Mouse (Mus musculus) liver (tissue): ENCODE data around the gene Camkk1.
A peak's percentile ranks its signal among the peaks of the same experiment; 100 is the strongest.

Experiments
- DNase-seq: peaks from one replicate; pipeline ENCODE4 v3.0.0-alpha.2; 2020; ENCODE audit warnings: mixed read lengths

Gene Camkk1

GRCm38 (mm10) chr11:73018471-73019146, at the start of gene Camkk1:
Camkk1 (plus strand) TSS chr11:73019008.
- peak; percentile 90 for DNase-seq

- no peak for DNase-seq
Observed at GRCm38 (mm10) chr11:72974995-72975503, 43.8 kb upstream of the Camkk1 start.

DNA sequence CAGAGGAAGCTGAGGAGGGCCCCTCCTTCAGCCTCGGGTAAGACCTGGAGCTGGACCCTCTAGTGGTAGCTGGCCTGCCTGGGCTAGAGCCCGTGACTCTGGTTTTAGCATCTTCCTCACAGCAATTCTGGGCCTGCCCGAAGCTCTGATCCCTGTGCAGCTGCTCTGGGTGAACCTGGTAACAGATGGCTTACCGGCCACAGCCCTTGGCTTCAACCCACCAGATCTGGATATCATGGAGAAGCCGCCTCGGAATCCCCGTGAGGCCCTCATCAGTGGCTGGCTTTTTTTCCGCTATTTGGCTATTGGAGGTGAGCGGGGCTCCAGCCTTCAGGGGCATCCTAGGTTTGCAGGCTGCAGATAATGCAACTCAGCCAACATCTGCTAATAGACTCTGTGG, 36.3 kb upstream of the Camkk1 start:
- no peak for DNase-seq

- DNase-seq: no peak
Observed at GRCm38 (mm10) chr11:72983283-72983682, 35.5 kb upstream of the Camkk1 start.

GRCm38 (mm10) chr11:72986745-72987144, 32.1 kb upstream of the Camkk1 start:
- DNase-seq: no peak

DNA sequence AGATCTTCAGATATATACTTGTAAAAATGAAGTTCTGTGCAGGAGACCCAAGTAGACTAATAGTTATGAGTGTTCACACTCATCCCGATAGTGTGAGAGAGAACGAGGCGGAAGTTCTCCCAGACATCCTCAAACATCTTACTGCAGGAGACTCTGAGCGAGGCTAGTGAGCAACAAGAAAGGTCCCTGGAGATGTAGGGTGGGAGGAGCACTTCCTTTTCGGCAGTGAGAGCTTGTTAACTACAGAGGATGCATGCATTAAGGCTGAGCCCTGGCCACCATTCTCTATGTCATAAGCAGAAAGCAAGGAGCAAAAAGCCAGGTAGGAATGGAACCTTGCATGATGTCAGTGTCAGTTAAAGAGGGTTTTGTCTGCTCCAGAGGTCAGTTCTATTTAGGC, 31.6 kb upstream of the Camkk1 start:
- no peak for DNase-seq

DNA sequence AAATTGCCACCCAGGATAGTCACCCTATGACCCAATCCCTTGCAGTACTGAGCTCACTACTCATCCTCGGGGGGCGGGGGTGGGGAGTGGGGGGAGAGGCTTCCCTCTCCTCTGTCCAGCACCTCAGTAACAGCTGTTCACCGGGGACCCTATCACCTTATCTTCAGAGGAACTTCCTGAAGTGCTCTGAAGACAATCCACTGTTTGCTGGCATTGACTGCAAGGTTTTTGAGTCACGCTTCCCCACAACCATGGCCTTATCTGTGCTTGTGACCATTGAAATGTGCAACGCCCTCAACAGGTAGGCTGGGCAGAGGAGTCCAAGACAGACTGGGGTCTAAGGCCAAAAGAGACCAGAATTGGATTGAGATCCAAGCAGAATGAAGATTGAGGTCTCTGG, 31.0 kb upstream of the Camkk1 start:
- DNase-seq: no peak

- DNase-seq: no peak
Observed at GRCm38 (mm10) chr11:72989044-72989443, 29.8 kb upstream of the Camkk1 start.

DNA sequence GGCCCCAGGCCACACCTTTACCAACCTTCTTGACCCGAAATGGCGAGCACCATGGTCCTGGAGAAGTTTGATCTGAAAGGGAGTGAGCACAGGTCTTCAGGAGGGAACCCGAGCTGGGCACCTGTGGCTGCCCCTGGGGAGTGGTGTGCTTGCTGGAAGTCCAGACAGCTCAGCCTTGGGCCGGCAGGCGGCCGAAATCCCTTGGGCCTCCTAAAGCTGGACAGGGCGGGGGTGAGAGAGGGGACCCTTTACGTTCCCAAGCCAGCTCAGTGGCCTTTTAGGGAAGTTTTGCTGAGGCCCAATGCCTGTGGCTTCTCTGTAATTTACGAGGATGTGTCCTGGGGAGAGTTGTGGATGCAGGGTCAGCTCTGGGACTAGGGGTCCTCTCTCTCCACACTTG, 28.1 kb upstream of the Camkk1 start:
- DNase-seq: no peak

DNA sequence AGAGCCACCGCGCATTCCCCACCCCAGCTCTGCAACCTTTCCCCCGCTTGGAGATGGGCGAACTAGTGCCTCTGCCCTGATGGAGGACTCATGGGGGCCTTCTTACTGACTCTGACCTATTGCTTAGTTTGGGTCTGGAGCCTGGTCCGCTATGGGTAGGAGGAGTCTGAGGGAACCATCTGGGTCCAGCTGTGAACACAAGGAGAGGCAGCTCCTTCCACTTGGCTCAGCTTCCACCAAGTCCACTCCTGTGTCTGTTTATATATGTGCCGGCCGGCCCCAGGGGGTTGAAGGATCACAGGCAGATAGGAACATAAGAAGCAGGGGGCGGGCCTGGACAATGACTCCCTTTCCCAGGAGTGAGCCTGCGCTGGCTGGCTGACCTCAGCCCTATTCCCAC, 26.8 kb upstream of the Camkk1 start:
- DNase-seq: no peak

DNA sequence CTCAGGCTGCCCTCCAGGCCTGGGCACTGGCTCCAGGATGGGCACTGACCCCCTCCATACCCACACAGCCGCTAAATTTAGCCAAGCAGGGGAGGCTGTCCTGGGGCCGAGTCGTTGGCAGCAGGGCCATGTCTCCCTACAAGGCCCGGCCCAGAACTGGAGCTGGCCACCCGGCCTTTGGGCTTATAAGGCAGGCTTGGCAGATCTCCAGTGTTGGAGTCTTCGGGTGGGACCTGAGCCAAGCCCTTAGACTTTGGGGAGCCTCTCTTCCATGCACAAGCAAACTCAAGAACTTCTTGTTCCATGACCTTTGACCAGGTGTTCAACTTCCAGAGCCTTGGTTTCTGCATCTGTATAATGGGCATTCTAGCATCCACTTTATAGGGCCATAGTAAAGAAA, 22.5 kb upstream of the Camkk1 start:
- DNase-seq: no peak

GRCm38 (mm10) chr11:72996781-72997180, 22.0 kb upstream of the Camkk1 start:
- DNase-seq: no peak

GRCm38 (mm10) chr11:72997529-72998326, 21.1 kb upstream of the Camkk1 start:
- DNase-seq: no peak

DNA sequence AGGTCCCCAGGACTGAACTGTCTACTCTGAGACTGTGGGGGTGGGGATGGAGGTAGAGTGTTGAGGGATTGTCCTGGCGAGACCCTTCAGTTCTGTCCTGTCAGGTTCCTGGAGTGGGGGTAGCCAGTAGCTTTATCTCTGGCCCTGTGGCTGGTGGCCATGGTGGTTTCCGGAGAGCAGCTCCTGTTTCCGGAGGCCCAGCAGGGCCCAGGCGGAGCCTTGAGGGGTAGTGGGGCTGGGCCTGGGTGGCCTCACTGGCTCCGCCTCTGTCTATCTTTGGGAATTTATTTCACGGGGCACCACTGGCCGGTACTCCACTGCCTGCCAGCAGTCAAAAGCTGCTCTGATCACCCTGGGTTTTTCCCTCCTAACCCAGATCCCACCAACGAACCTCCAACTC, 20.0 kb upstream of the Camkk1 start, which contains the start of gene P2rx1:
P2rx1 (plus strand) TSS at position 333 of the 400 bp plus-strand sequence.
- DNase-seq: peak; percentile 65

DNA sequence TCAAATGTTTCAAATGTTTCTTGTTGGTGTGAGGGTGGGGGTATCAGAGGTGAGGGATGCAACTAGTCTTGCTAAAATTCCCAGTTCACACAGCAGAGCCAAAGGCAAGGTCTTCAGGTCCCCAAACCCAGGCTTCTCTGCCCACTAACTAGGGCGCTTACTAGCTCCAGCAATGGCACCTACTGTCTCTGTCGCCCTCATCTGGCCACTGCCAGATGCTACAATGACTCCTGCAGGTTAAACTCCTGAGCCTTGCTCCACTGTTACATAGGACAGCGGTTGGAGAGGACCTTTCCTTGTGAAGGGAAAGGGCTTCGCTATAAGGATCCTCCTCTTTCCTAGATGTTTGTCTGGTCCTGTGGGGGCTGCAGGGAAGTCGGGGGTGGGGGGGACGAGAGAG, 17.8 kb upstream of the Camkk1 start:
- DNase-seq: peak; percentile 65

DNA sequence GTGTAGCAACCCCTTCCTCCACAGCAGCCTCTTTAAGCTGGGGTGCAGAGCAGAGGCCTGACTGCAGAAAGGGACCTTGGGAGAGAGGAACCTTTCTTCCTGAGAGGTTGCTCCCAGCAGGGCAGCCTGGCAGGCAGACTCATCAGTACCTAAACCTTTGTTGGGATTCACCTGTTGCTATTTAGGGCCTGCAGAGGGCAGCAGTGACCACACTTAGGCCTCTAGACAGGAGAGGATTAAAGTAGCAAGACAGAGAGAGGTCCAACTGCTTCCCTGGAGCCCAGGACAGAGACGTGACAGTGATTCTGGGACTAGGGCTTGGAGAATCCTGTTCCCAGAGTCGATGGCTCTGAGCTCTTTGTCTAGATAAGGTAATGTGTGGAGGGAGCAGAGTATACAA, 12.4 kb upstream of the Camkk1 start:
- DNase-seq: peak; percentile 38

GRCm38 (mm10) chr11:73007113-73007512, 11.7 kb upstream of the Camkk1 start:
- DNase-seq: no peak

DNA sequence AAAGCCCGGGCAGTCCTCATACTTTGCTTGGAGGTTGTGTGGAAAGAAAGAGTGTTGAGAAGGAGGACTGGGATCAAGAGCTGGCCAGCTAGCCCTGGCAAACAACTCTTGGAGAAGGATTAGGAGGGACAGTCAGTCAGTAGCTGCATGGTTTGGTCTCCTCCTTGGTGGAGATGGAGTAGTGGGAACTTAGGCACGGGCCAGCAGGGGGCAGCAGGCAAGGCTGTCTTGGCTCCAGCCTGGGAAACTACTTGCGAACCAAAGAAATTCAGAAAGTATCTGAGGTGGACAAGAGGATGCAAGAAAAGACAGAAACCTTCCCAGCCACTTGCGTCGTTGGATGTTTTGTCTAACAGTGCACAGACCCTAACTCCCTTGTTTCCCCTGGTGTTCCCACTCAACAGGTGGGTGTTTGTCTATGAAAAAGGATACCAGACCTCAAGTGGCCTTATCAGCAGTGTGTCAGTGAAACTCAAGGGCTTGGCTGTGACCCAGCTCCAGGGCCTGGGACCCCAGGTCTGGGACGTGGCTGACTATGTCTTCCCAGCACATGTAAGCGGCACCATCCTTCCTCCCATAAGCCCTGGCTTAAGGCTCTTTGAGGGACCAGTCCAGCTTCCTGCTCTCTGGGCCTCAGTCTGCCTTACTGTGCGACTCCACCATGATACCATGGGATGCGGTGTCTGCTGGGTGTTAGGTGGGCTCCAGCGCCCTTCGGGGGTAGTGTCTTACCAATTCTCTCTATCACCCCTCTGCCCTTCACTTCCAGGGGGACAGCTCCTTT, 10.9 kb upstream of the Camkk1 start:
- peak; percentile 46 for DNase-seq

GRCm38 (mm10) chr11:73008826-73009225, 10.0 kb upstream of the Camkk1 start:
- no peak for DNase-seq

GRCm38 (mm10) chr11:73009531-73010274, 9.1 kb upstream of the Camkk1 start:
- no peak for DNase-seq

GRCm38 (mm10) chr11:73013981-73014380, 4.8 kb upstream of the Camkk1 start:
- DNase-seq: no peak

GRCm38 (mm10) chr11:73014831-73015344, 3.9 kb upstream of the Camkk1 start:
- no peak for DNase-seq
